Mouse (Mus musculus): ENCODE measurements around the gene Olfr776.
"Not testable (repeated sequence)": the region's sequence is repeated elsewhere in the genome, so short reads cannot be mapped to it uniquely, and the experiment has no call there.

Olfr776 gene

GRCm38 (mm10) chr10:129258827-129259226 lies at the start of gene Olfr776:
Gene Olfr776, plus strand, starts transcription at chr10:129259127.
- no peak for DNase-seq (ENCODE audit: low spot score in 2 of 2)

GRCm38 (mm10) chr10:129230737-129231136 lies 28.2 kb upstream of the Olfr776 start:
- no peak for DNase-seq (ENCODE audit: low spot score in 2 of 2)

GRCm38 (mm10) chr10:129235904-129236303 lies 23.0 kb upstream of the Olfr776 start, which contains the start of gene Olfr774:
Gene Olfr774, plus strand, starts transcription at chr10:129236204.
- no peak for DNase-seq (ENCODE audit: low spot score in 2 of 2)

GRCm38 (mm10) chr10:129248112-129248511 lies 10.8 kb upstream of the Olfr776 start, which contains the start of gene Olfr775:
Gene Olfr775, plus strand, starts transcription at chr10:129248412.
- DNase-seq (ENCODE audit: low spot score in 2 of 2): no peak

GRCm38 (mm10) chr10:129271081-129271535 lies 12.2 kb downstream of the Olfr776 start, which contains the start of gene Olfr777:
Gene Olfr777, minus strand, starts transcription at chr10:129271485.
- no peak for DNase-seq (ENCODE audit: low spot score in 2 of 2)

GRCm38 (mm10) chr10:129312973-129313372 lies 54.0 kb downstream of the Olfr776 start:
- DNase-seq (ENCODE audit: low spot score in 2 of 2): not testable (repeated sequence)

GRCm38 (mm10) chr10:129313521-129313920 lies 54.6 kb downstream of the Olfr776 start:
- not testable (repeated sequence) for DNase-seq (ENCODE audit: low spot score in 2 of 2)
